Mouse (Mus musculus) megakaryocyte, embryonic 14.5 days (primary cell): Measurements from ENCODE around the gene Tbk1.

ENCODE experiments used
- FLI1 ChIP-seq: IDR thresholded peaks from 2 replicates; pipeline ENCODE4 v1.6.1; 2012; ENCODE audit warnings: low read length, inconsistent platforms, mixed read lengths
- GATA1 ChIP-seq: IDR thresholded peaks from 3 replicates; pipeline ENCODE4 v1.6.1; 2012; ENCODE audit warnings: mixed read lengths, low read length, inconsistent platforms, borderline replicate concordance

DNA sequence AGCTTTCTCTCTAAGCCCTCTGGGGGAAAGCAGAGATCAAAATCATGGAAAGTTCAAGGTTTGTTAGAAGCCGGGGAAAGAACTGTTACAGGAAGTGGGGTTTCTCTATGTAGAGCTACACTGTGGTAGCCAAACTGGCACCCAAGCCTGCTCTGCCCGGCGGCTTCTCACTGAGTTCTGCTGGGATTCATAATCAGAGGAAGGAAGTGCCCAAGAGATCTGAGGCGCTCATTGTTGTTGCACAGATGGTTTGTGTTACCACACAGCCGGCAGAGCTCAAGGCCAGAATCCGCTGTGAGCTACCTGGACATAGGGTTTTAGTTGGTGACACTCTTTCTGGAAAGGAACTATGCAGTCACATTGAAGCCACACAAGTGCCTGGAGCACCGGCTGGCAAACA lies 88.6 kb downstream of the Tbk1 start:
- TF ChIP-seq GATA1 (no peak), FLI1 (no peak)
